Mouse (Mus musculus) NIH3T3 (cell line): ENCODE results near the gene Trpv2.

Experiments used
- DNase-seq: peaks from one replicate; pipeline ENCODE4 v3.0.0-alpha.2; 2012; ENCODE audit warnings: low read depth

The Trpv2 gene

GRCm38 (mm10) chr11:62604123-62604706 lies 29.9 kb downstream of the Trpv2 start:
- peak; percentile 15 for DNase-seq

DNA sequence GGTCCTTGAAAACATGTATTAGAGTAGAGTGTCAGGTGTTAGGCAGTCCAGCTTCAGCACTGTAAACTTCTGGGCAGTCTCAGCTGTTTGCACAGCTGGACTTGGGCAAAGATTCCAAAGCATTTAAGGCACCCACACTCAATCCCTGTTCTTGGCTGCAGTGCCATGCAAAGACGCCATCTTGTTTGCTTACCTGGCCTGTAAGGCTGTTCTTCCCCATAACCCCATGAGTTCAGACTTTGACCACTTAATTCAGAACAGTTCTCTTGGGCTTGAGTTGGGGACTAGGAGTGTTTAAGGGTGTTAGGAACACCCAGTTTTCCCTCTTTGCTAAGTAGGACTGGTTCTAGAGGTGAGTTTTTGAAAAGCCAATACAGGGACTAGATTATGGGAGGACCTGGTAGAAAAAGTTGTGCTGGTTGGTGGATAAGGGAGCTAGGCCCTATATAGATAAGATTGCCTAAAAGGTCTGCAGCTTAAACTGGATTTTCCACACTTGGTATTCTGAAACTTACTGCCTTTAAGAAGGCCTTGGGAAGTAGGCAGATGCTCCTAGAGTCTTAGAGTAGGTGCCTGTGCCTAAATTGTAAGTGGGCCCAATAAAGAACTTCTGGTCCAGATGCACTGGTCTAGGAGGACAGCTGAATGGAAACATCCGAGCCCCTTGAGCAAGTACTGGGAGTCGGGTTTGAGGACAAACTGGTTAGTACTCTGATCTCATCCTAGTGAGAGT lies 30.8 kb downstream of the Trpv2 start:
- DNase-seq = peak; percentile 49

DNA sequence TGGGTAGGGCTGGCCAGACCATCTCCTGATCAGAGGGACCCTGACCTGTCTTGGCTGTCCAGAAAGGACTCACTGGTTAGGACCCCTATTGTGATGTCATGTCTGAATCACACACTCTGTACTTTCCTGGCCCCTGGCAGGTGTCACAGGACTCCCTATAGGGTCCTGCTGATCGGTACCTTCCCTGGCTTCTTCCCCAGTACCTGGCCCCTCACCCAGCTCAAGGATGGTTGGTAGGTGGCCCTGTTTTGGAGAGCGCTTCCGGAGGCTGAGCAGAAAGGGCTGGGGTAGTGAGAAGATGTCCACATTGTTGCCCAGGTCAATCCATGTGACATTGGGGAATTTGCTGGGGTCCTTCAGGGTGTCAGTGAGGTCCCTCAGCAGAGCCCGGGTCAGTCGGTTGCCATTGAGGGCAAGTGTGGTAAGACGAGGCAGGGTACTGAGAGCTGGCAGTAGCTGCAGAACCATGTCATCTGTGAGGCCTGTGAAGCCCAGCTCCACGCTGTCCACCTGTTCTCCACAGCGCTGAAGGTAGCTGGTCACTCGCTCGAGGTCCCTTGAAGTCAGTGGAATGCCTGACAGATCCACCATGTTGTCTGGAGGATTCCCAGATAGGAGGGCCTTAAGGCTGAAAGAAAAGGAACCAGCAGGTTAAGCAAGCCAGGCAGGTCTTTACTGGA lies 31.5 kb downstream of the Trpv2 start:
- peak; percentile 36 for DNase-seq

DNA sequence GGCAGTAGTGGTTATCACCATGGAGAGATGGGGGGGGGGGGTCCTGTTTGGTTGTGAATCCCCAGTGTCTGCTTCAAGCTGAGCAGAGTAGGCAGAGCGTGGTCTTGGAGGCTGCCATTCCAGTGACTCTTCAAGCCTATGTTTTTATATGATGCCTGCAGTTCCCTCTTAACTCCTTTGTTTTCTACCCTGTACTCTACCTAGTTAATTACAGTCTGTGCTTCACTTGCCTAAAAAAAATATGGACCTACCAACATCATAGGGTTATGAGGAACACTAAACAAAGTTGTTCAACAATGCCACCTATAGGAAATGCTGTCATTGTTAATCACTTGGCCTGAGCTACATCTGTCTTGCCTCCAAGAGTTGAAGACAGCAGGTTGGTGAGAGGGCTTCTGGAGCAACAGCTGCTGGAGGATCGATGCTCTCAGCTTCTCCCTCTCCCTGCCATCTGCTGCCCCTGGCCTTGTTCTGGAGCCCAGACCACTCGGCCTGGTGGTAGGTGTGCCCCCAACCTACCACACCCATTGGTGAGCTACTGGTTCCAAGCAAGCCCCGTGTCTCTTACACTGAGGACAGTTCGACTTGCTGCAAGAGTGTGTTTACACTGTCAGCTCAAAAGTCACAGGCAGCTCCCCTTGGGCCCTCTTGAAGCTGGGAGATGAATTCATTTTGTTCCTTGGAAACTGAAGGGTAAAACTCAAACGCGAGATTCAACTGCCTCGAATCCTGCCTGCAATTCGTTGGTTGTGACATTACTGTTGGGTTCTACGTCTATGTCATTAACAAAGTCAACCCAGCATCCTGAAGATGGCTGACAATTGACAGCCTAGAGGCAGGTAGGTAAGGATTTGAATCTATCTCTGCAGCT lies 32.2 kb downstream of the Trpv2 start:
- DNase-seq = peak; percentile 19

DNA sequence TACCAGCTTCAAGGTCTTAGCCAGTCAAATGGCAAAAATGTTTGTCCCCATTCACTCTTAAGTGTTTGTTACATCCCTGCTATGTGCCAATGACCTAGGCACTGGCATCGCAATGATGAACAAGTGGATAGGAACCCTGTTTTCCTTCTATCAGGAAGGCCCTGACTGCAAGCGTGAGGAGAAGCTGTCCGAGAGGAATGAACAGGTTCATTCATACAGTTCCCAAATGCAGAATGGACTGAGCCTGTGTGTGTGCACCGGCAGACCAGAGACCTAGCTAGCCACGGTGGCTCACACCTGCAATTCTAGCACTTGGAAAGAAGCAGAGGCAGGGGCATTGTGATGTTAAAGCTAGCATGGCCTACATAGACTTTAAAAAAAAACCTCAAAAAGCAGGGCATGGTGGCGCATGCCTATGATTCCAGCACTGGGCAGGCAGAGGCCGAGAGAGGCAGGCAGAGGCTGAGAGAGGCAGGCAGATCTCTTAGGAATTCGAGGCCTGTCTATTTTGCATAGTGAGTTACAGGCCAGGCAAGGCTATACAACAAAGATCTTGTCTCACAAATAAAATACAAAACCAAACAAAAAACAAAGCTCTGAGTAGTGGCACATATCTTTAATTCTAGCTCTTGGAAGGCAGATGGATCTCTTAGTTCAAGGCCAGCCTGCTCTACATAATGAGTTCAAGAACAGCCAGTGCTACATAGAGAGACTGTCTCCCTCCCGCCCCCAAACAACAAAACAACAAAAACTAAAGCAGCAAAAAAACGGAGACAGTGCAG lies 33.1 kb downstream of the Trpv2 start:
- no peak for DNase-seq

DNA sequence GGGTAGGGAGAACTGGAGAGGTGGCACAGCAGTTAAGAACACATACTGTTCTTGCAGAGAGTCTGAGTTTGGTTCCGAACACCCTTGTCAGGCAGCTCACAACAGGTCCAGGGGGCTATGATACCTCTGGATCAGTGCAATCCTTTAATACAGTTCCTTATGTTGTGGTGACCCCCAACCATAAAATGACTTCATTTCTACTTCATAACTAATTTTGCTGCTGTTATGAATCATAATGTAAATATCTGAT lies 33.6 kb downstream of the Trpv2 start:
- no peak for DNase-seq

- no peak for DNase-seq
Observed at GRCm38 (mm10) chr11:62608826-62609675, 34.8 kb downstream of the Trpv2 start.

DNA sequence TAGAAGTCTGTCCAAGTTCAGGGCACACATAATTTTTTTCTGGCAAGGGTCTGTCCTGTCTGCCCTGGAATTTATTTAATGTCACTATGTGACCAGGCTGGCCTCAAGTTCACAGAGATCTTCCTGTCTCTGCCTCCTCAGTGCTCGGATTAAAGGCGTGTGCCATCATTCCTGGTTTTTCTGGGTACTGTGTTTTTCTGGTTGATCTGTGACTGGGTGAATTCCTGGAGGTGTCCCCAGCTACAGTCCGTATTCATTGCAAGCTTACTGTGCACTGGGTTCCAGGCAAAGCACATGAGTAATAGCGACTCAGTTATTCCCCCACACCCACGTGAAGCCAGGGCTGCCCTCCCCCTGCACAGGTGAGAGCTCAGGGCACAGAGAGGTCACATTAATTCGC lies 36.0 kb downstream of the Trpv2 start:
- DNase-seq = no peak

DNA sequence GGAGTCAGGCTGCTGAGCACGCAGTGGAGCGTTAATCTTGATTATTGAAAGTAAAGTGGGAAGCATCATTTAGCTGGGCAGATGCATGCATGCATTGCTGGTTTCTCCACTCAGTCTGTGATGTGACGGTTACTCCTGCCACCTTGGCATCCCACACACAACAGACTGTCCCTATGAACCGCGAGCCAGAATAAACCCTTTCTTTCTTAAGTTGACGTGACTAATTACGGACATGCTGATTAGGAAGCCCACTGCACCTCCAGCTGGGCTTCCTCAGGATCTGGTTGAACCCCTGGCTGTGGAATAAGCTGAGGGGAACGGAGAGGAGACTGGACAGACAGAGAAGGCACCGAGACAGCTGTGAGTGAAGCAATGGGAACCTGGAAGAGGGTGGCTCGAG lies 38.3 kb downstream of the Trpv2 start:
- no peak for DNase-seq

- peak; percentile 97 for DNase-seq
Observed at GRCm38 (mm10) chr11:62613657-62614365, 39.5 kb downstream of the Trpv2 start.

GRCm38 (mm10) chr11:62614876-62615410 lies 40.7 kb downstream of the Trpv2 start:
- no peak for DNase-seq

DNA sequence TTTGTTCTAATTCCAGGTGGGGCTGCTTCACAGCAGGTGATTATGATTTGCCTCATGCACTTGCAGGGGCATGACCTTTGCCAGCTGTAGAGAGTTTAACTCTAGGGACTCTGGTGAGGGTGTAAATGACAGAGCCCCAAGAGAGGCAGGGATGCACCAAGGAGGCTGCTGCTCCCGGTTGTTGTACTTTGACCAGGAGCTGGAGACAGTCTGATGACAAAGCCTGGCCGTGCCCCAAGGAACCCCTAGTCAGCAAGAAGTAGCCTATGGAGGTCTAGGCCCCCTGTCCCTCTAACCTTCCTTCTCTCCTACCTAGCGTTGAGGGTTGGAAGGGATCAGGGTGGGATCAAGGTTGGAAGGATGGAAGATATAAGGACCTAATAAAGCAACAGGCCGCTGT lies 41.2 kb downstream of the Trpv2 start:
- no peak for DNase-seq

DNA sequence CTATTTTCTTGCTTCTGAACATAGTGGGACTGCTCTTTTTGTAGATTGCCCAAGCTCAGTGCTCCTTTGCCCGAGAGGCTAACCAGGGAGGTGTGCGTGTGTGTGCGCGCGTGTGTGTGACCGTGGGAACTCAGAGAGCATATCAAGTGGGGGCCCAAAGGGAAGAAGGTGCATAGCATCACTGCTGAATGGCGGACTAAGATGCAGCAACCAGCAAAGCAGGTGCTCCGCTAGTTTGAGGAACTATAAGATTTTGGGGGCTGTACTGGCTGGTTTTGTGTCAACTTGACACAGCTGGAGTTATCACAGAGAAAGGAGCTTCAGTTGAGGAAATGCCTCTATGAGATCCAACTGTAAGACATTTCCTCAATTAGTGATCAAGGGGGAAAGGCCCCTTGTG lies 46.8 kb downstream of the Trpv2 start:
- DNase-seq = no peak

DNA sequence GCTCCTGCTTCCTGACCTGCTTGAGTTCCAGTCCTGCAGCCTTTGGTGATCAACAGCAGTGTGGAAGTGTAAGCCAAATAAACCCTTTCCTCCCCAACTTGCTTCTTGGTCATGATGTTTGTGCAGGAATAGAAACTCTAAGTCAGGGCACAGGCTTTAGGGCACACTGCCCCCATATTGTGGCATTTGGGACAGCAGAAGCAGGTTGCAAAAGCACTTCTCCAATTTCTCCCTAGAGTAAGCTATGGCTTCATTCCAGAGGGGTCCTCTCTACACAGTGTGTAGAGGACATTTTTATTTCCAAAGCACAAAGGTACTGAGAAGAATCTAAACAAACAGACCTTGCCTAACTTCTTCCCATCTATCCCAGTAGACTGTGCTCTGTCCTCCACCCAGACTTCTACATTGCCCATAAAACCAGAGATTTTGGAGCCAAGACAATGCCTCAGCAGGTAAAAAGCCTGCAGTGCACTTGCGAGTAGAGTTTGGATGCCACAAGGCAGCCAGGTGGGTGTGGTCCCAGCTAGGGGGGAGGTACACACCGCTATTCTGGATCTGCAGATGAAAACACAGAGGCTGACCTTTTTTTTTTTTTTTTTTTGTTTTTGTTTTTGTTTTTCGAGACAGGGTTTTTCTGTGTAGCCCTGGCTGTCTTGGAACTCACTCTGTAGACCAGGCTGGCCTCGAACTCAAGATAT lies 47.4 kb downstream of the Trpv2 start:
- DNase-seq = no peak

GRCm38 (mm10) chr11:62622850-62623249 lies 48.6 kb downstream of the Trpv2 start:
- DNase-seq = no peak

DNA sequence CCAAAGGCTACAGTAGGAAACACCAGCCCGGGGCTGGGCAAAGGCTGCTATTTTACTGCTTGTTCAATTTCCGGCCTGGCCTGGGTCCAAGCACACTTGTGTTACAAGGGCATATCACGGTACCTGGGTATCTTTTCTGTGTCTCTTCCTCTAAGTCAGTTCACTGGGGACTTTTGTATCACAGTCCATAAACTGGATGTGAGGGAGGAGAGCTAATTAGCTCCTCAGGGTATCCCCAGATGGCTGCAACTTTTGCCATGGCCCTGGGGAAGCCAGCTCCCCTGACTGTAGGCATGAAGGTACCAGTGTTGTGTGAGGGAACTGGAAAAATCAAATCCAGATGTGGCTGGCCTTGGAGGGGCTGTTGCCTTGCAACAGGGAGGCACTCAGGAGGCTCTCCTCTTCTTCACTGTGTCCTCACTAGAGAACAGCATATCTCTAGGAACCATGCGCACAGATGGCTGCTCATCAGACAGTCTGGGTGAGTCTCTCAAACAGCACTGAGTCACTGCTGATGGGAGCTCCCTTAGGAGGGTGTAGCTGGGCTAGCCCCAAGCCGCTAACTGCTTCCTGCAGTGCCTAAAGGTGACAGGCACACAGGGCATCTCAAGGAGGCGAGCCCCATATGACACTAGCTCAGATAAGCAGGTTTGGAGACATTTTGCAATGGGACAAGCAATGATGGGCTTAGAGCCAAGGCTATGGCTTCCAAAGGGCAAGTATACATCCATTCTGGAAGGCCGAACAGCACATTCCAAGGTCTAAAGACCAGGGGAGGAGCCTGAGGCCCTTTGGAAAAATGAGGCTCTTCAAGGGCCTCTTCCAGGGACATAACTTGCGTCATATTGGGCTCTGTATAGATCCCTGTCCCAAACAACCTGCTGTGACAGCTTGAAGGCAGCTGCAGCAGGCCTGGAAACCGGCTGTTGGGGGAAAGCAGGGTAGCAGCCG lies 50.3 kb downstream of the Trpv2 start:
- peak; percentile 70 for DNase-seq

GRCm38 (mm10) chr11:62629352-62630224 lies 55.3 kb downstream of the Trpv2 start:
- no peak for DNase-seq
